In the genomic region with DNA sequence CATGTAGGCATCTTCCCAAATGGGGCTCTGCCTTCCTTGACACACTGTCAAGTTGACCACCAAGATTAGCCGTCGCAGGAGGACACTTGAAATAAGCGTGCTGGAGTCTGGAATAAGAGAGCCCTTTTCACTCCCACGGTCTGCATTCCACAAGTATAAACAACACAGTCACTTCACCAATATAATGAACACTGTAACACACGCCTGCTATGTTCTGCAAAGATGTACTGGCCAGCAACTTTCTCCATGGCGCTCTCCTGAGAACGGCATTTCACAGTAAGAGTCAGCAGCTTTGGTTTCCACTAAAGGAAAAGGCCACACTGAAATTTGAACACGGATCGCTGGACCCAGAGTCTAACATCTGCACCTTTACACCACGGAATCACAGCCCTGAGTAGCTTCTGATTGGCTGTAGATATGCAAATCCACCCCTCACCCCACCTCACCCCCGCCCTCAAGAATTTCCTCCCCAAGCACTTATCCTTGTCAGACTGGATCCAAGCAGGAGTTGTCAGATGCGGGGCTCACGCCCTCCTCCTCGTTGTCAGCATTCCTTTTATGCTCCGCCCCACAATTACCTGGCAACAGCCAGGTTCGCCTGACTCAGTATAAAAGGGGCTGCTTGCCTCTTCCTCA, we compare ENCODE assay signal across 9 mouse cellular contexts. TPM values are rescaled to one million over a fixed set of nuclear protein-coding genes. Genes with fewer than 3 reads are reported as not detected.
A peak's percentile ranks its signal among the peaks of the same experiment; 100 is the strongest.
DNase-seq lines count a peak whose midpoint lies in the region; ATAC-seq lines count a peak whose summit lies in the region.
"Had no signal": no experiment of that assay in that cellular context is flagged by ENCODE, and none has a peak within 500 bp of the region (broad histone marks: within the 10 kb centered on the region; RNA-seq: fewer than 3 reads in every experiment).

No protein-coding gene starts in this region.

- no peak overlapping the region for H3K4me3 ChIP-seq in forebrain, embryonic 11.5 days (ENCODE audit: low read depth, low read length)
- no peak overlapping the region for H3K4me3 ChIP-seq in midbrain, embryonic 14.5 days (replicated peaks; ENCODE audit: low read depth, low read length)

- peak; percentile 43; the same call in 1 of the 2 replicates for ATAC-seq in forebrain, embryonic 11.5 days (replicated peaks; ENCODE audit: low FRiP score)
- ATAC-seq in midbrain, embryonic 14.5 days (ENCODE audit: low FRiP score, low TSS enrichment) = no peak
- no peak for ATAC-seq in monocyte, adult 5-6 weeks (replicated peaks; ENCODE audit: insufficient number of reproducible peaks, low FRiP score, low TSS enrichment, poor library complexity, severe bottlenecking)
- no peak for ATAC-seq in megakaryocyte progenitor cell, adult 5-6 weeks (replicated peaks; ENCODE audit: poor library complexity)

- WGBS in forebrain, embryonic 11.5 days = 5% methylated on average over 16 of the region's 16 CpGs
- 7% methylated on average over 16 of the region's 16 CpGs for WGBS in midbrain, embryonic 14.5 days

- H3K9ac ChIP-seq in forebrain, embryonic 11.5 days (ENCODE audit: low read length) = no peak overlapping the region
- no peak overlapping the region for H3K9ac ChIP-seq in midbrain, embryonic 14.5 days (replicated peaks; ENCODE audit: low read length)

- H3K36me3 ChIP-seq in forebrain, embryonic 11.5 days (ENCODE audit: control insufficient read depth, insufficient read depth, low read length) = no peaks in the 10 kb centered on the region
- no peaks in the 10 kb centered on the region for H3K36me3 ChIP-seq in midbrain, embryonic 14.5 days (ENCODE audit: control insufficient read depth, insufficient read depth, low read length)

- 0 out of 2 replicates have a peak overlapping the region, but pooled peaks have one; percentile 24 for H3K4me2 ChIP-seq in forebrain, embryonic 11.5 days (ENCODE audit: low read depth, low read length, severe bottlenecking)
- peak overlapping the region; percentile 11; the same call in 1 of the 2 replicates for H3K4me2 ChIP-seq in midbrain, embryonic 14.5 days (ENCODE audit: low read length)

- DNase-seq in embryo, embryonic 10 days (ENCODE audit: low spot score) = peak; percentile 67
- DNase-seq in forebrain, embryonic 11.5 days (ENCODE audit: low spot score) = peak; percentile 58
- DNase-seq in kidney, postnatal 10 days = peak; percentile 50
- DNase-seq in midbrain, embryonic 14.5 days = peak; percentile 24
- DNase-seq in testis, postnatal 10 days (ENCODE audit: low spot score) = no peak
- DNase-seq in cerebellum, adult 8-10 months = no peak

- no peak overlapping the region for H3K27ac ChIP-seq in forebrain, embryonic 11.5 days (ENCODE audit: low read depth, low read length)
- no peak overlapping the region for H3K27ac ChIP-seq in midbrain, embryonic 14.5 days (replicated peaks; ENCODE audit: low read depth, low read length)

- H3K4me1 ChIP-seq in forebrain, embryonic 11.5 days (replicated peaks; ENCODE audit: control insufficient read depth, insufficient read depth, low read length) = peaks cover 7% of the 10 kb centered on the region; the same call in 1 of the 2 replicates
- 0 out of 2 replicates have a peak, but pooled peaks cover 11% of the 10 kb centered on the region for H3K4me1 ChIP-seq in midbrain, embryonic 14.5 days (ENCODE audit: control insufficient read depth, insufficient read depth, low read length)

- H3K9me3 ChIP-seq in forebrain, embryonic 11.5 days (ENCODE audit: control insufficient read depth, low read length) = no peaks in the 10 kb centered on the region
- no peaks in the 10 kb centered on the region for H3K9me3 ChIP-seq in midbrain, embryonic 14.5 days (ENCODE audit: control insufficient read depth, low read length)

- H3K27me3 ChIP-seq in forebrain, embryonic 11.5 days (ENCODE audit: control insufficient read depth, insufficient read depth, low read length) = peaks cover 12% of the 10 kb centered on the region
- H3K27me3 ChIP-seq in midbrain, embryonic 14.5 days (ENCODE audit: control insufficient read depth, insufficient read depth, low read length) = peaks cover 13% of the 10 kb centered on the region

RNA-seq across cellular contexts. Expression of a gene that starts 9.2 kb away (rescaled TPM):
- not detected in 2 replicates for polyA plus RNA-seq in forebrain, embryonic 11.5 days (2014; fragmentation: Nextera tagmentation; extraction: Ambion mirVana)
- polyA plus RNA-seq in midbrain, embryonic 14.5 days (2014; fragmentation: Nextera tagmentation; extraction: Ambion mirVana) = not detected in 2 replicates
- total RNA-seq in monocyte, adult 5-6 weeks (2017) = not detected in 3 replicates
- total RNA-seq in megakaryocyte progenitor cell, adult 5-6 weeks (2015) = not detected in 2 replicates
- total RNA-seq in megakaryocyte progenitor cell, adult 5-6 weeks (2017) = not detected in 2 replicates
- polyA plus RNA-seq: neural tube, embryonic 14.5 days had no signal

RNA-seq across cellular contexts. Expression of a gene that starts 25.7 kb away (rescaled TPM):
- 6.8 and 7.6 TPM in 2 replicates for polyA plus RNA-seq in forebrain, embryonic 11.5 days (2014; fragmentation: Nextera tagmentation; extraction: Ambion mirVana)
- polyA plus RNA-seq in midbrain, embryonic 14.5 days (2014; fragmentation: Nextera tagmentation; extraction: Ambion mirVana) = 8.9 TPM in 2 replicates
- 16.1 to 29.4 TPM (median 19.3 TPM) in 3 replicates for total RNA-seq in monocyte, adult 5-6 weeks (2017)
- 3.4 and 4.0 TPM in 2 replicates for total RNA-seq in megakaryocyte progenitor cell, adult 5-6 weeks (2015)
- total RNA-seq in megakaryocyte progenitor cell, adult 5-6 weeks (2017) = 2.7 and 4.0 TPM in 2 replicates

RNA-seq across cellular contexts. Expression of a gene that starts 55.1 kb away (rescaled TPM):
- 0.65 and 0.69 TPM in 2 replicates for polyA plus RNA-seq in forebrain, embryonic 11.5 days (2014; fragmentation: Nextera tagmentation; extraction: Ambion mirVana)
- polyA plus RNA-seq in midbrain, embryonic 14.5 days (2014; fragmentation: Nextera tagmentation; extraction: Ambion mirVana) = 0.53 TPM in 1 of 2 replicates, not detected in the other
- total RNA-seq in monocyte, adult 5-6 weeks (2017) = 4.5 to 10.1 TPM (median 9.1 TPM) in 3 replicates
- 5.0 and 7.8 TPM in 2 replicates for total RNA-seq in megakaryocyte progenitor cell, adult 5-6 weeks (2015)
- 3.3 and 4.2 TPM in 2 replicates for total RNA-seq in megakaryocyte progenitor cell, adult 5-6 weeks (2017)

Comparison
In these comparisons a context has a peak if more than half of its experiments do, and no peak if none do; other contexts are left out.
1. DNase-seq: peak in embryo, embryonic 10 days (single experiment), forebrain, embryonic 11.5 days (single experiment), kidney, postnatal 10 days (single experiment) and midbrain, embryonic 14.5 days (single experiment); none in testis, postnatal 10 days (single experiment) and cerebellum, adult 8-10 months (single experiment).